Mouse (Mus musculus) CH12.LX (cell line): Measurements from ENCODE around the gene Clptm1l.

Experiments used
- CHD1 ChIP-seq: IDR thresholded peaks from 2 replicates; pipeline ENCODE4 v1.6.1; 2012; ENCODE audit warnings: low read depth, low read length, improper control_type of control experiment, inconsistent platforms
- CTCF ChIP-seq, 2 experiments: IDR thresholded peaks in 1 of 2; conservative IDR thresholded peaks in 1 of 2; 2 replicates each; pipeline ENCODE4 v1.5.1; 2011 to 2012; ENCODE audit warnings: low read depth in 2 of 2, low read length in 2 of 2, improper control_type of control experiment in 1 of 2, inconsistent platforms in 1 of 2, mild to moderate bottlenecking in 1 of 2, moderate library complexity in 1 of 2
- GABPA ChIP-seq: IDR thresholded peaks from 2 replicates; pipeline ENCODE4 v1.6.1; 2012; ENCODE audit warnings: low read depth, low read length, improper control_type of control experiment, inconsistent platforms; ENCODE audit not compliant: insufficient replicate concordance
- HCFC1 ChIP-seq: IDR thresholded peaks from 2 replicates; pipeline ENCODE4 v1.6.1; 2012; ENCODE audit warnings: low read depth, mild to moderate bottlenecking, inconsistent platforms, low read length, improper control_type of control experiment
- IRF4 ChIP-seq: IDR thresholded peaks from 2 replicates; pipeline ENCODE4 v1.6.1; 2014; ENCODE audit warnings: low read depth, mild to moderate bottlenecking, inconsistent platforms, low read length, improper control_type of control experiment
- JUND ChIP-seq: conservative IDR thresholded peaks from 2 replicates; pipeline ENCODE4 v1.6.1; 2011; ENCODE audit warnings: low read depth, low read length, improper control_type of control experiment
- MAFK ChIP-seq: IDR thresholded peaks from 2 replicates; pipeline ENCODE4 v1.6.1; 2011; ENCODE audit warnings: low read length, improper control_type of control experiment; ENCODE audit not compliant: insufficient replicate concordance
- MEF2A ChIP-seq: IDR thresholded peaks from 2 replicates; pipeline ENCODE4 v1.6.1; 2014; ENCODE audit warnings: low read depth, mild to moderate bottlenecking, inconsistent platforms, low read length, improper control_type of control experiment, borderline replicate concordance
- POLR2A ChIP-seq: IDR thresholded peaks from 2 replicates; pipeline ENCODE4 v1.6.1; 2011; ENCODE audit warnings: low read depth, mild to moderate bottlenecking, improper control_type of control experiment, low read length
- SIN3A ChIP-seq: IDR thresholded peaks from 2 replicates; pipeline ENCODE4 v1.6.1; 2012; ENCODE audit warnings: low read length, improper control_type of control experiment, inconsistent platforms
- SMC3 ChIP-seq: IDR thresholded peaks from 2 replicates; pipeline ENCODE4 v1.6.1; 2011; ENCODE audit warnings: low read depth, low read length, improper control_type of control experiment
- TBP ChIP-seq: conservative IDR thresholded peaks from 2 replicates; pipeline ENCODE4 v1.6.1; 2011; ENCODE audit warnings: low read depth, low read length, improper control_type of control experiment
- TCF12 ChIP-seq: IDR thresholded peaks from 2 replicates; pipeline ENCODE4 v1.6.1; 2014; ENCODE audit warnings: low read depth, mild to moderate bottlenecking, inconsistent platforms, low read length, improper control_type of control experiment
- USF1 ChIP-seq: IDR thresholded peaks from 2 replicates; pipeline ENCODE4 v1.6.1; 2014; ENCODE audit warnings: low read depth, mild to moderate bottlenecking, inconsistent platforms, low read length, improper control_type of control experiment

GRCm38 (mm10) chr13:73600217-73600616, 3.6 kb upstream of the Clptm1l start:
- TF ChIP-seq USF1, result no peak
- no peak for TF ChIP-seq IRF4
- no peak for TF ChIP-seq JUND
- TF ChIP-seq CHD1, result no peak
- TF ChIP-seq POLR2A, result no peak
- no peak for TF ChIP-seq TBP
- no peak for TF ChIP-seq MAFK
- TF ChIP-seq TCF12, result no peak
- TF ChIP-seq SMC3, result no peak
- TF ChIP-seq GABPA, result no peak
- TF ChIP-seq CTCF (conservative IDR thresholded peaks at IDR 0.05 in 1 of 2, IDR thresholded peaks at IDR 0.05 in 1 of 2; ENCODE audit: low read depth in 2 of 2, low read length in 2 of 2), result no peak
- no peak for TF ChIP-seq HCFC1
- TF ChIP-seq SIN3A, result no peak
- TF ChIP-seq MEF2A, result no peak
